Mouse (Mus musculus) testis, adult 2 months (tissue): ENCODE data around the gene Xpo6.

ENCODE experiments used
- CTCF ChIP-seq: fragments of 200-500 bp; IDR thresholded peaks from 2 replicates; pipeline ENCODE4 v1.5.1; 2012; ENCODE audit warnings: low read depth, mild to moderate bottlenecking, inconsistent platforms, low read length, moderate library complexity; ENCODE audit not compliant: control insufficient read depth, insufficient read depth, insufficient replicate concordance
- POLR2A ChIP-seq: fragments of 200-500 bp; IDR thresholded peaks from 2 replicates; pipeline ENCODE4 v1.6.1; 2012; ENCODE audit warnings: low read depth, mild to moderate bottlenecking, inconsistent platforms, low read length, moderate library complexity; ENCODE audit not compliant: control insufficient read depth

DNA sequence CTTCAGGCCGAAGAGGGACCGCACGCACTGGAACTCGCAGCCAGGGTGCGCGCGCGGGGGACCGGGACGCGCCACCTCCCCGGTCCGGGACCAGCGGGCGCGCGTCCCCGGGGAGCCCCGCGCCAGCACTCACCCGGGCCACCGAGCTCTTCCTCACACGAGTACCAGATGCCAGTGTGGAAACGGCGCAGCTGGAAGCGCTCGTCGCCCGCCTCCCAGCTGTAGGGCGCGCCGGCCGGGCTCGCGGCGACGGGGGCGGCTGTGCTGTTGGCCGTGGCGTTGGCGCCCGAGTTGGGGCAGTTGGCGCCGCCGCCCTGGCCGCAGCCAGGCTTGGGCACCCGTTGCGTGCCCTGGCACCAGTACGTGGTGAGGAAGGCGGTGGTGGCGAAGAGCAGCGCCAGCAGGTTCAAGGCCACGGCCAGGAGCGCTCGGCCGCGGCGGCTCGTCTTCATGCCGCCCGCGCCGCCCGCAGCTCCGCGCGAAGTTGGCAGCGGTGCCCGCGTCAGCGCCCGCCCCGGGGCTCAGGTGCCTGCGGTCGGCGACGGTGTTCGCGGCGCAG is 118.5 kb downstream of the Xpo6 start:
- TF ChIP-seq CTCF (no peak), POLR2A (no peak)
